Mouse (Mus musculus): ENCODE data around the gene Tmub2. TPM values are rescaled to one million over a fixed set of nuclear protein-coding genes. Genes with fewer than 3 reads are reported as not detected.

The Tmub2 gene
- polyA plus RNA-seq (2016; fragmentation: Nextera tagmentation; extraction: Ambion mirVana): 48.9 and 53.6 TPM in 2 replicates

- H3K36me3 ChIP-seq: peaks cover 25% of the 10 kb centered on the region
Measured at GRCm38 (mm10) chr11:102284501-102285094, at the start of gene Tmub2. TSS of gene Tmub2 (plus strand) at chr11:102284931.

GRCm38 (mm10) chr11:102236022-102236421, 48.7 kb upstream of the Tmub2 start:
- H3K4me2 ChIP-seq (replicated peaks): no peak overlapping the region
- no peaks in the 10 kb centered on the region for H3K27me3 ChIP-seq
- H3K4me1 ChIP-seq: no peaks in the 10 kb centered on the region
- no peaks in the 10 kb centered on the region for H3K9me3 ChIP-seq
- H3K36me3 ChIP-seq: no peaks in the 10 kb centered on the region
- ATAC-seq (ENCODE audit: insufficient number of reproducible peaks, insufficient read depth, low FRiP score, low TSS enrichment): no peak
- H3K27ac ChIP-seq: no peak overlapping the region
- H3K4me3 ChIP-seq: no peak overlapping the region
- no peak overlapping the region for H3K9ac ChIP-seq
- WGBS: 69% methylated on average over 2 of the region's 2 CpGs

More at GRCm38 (mm10) chr11:102284501-102285094, at the start of gene Tmub2:
- peak; percentile 72 for ATAC-seq (ENCODE audit: insufficient number of reproducible peaks, insufficient read depth, low FRiP score, low TSS enrichment)
- peaks cover 13% of the 10 kb centered on the region for H3K4me1 ChIP-seq
- peak within 1 kb of the TSS; percentile 47 for H3K27ac ChIP-seq
- H3K4me3 ChIP-seq: peak within 1 kb of the TSS; percentile 73
- peak within 1 kb of the TSS; percentile 76 for H3K9ac ChIP-seq
- no peaks in the 10 kb centered on the region for H3K27me3 ChIP-seq
- H3K9me3 ChIP-seq: no peaks in the 10 kb centered on the region
- under 1% methylated on average over 32 of the region's 32 CpGs for WGBS
- H3K4me2 ChIP-seq (replicated peaks): peak within 1 kb of the TSS; percentile 65

DNA sequence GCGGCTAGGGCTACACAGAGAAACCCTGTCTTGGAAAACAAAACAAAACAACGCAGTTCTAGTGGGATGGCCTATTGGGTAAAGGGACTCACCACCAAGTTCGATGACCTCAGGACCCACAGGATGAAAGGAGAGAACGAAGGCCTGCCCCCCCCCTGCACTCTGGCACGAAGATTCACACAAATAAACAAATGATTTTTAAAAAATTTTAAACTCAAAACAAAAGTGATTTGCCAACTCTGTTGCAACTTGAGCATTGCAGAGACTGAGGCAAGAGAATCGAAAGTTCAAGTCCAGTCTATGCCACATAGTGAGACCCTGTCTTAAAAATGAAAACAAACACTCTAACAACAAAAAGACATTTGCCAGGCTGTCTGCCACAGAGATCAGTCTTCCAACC, 44.1 kb upstream of the Tmub2 start:
- Histone ChIP-seq H3K9ac (no peak overlapping the region), H3K27me3 (no peaks in the 10 kb centered on the region), H3K36me3 (no peaks in the 10 kb centered on the region), H3K27ac (no peak overlapping the region), H3K4me2 (replicated peaks) (no peak overlapping the region), H3K4me3 (no peak overlapping the region), H3K9me3 (no peaks in the 10 kb centered on the region), H3K4me1 (0 out of 2 replicates have a peak, but pooled peaks cover 4% of the 10 kb centered on the region)
- WGBS: 84% methylated on average over 6 of the region's 6 CpGs
- ATAC-seq (ENCODE audit: insufficient number of reproducible peaks, insufficient read depth, low FRiP score, low TSS enrichment): no peak

DNA sequence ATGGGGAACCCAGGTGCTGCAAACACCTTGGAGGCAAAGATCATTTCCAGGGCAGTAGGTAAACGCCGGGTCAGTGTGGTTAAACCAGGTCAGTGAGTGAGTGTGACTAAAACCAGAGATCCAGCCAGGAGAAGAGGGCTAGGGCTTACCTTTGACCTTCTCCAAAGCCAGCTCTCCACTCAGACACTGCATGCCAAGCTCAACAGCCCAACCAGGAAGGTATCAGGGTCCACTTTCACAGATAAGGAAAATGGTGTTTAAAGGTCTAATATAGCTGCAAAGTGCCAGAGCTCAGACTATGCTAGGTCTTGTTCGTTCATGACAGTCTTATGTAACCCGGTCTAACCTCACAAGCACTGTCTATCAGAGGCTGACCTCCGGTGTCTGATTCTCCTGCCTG, 43.5 kb upstream of the Tmub2 start:
- no peak overlapping the region for H3K27ac ChIP-seq
- WGBS: 85% methylated on average over 5 of the region's 5 CpGs
- no peak overlapping the region for H3K9ac ChIP-seq
- no peak for ATAC-seq (ENCODE audit: insufficient number of reproducible peaks, insufficient read depth, low FRiP score, low TSS enrichment)
- no peaks in the 10 kb centered on the region for H3K9me3 ChIP-seq
- no peaks in the 10 kb centered on the region for H3K36me3 ChIP-seq
- no peaks in the 10 kb centered on the region for H3K27me3 ChIP-seq
- H3K4me1 ChIP-seq: 0 out of 2 replicates have a peak, but pooled peaks cover 4% of the 10 kb centered on the region
- no peak overlapping the region for H3K4me3 ChIP-seq
- H3K4me2 ChIP-seq (replicated peaks): no peak overlapping the region

- H3K4me2 ChIP-seq (replicated peaks): no peak overlapping the region
- H3K4me3 ChIP-seq: no peak overlapping the region
- WGBS: 50% methylated on average over 5 of the region's 5 CpGs
- no peak overlapping the region for H3K27ac ChIP-seq
- H3K4me1 ChIP-seq: 0 out of 2 replicates have a peak, but pooled peaks cover 4% of the 10 kb centered on the region
- ATAC-seq (ENCODE audit: insufficient number of reproducible peaks, insufficient read depth, low FRiP score, low TSS enrichment): no peak
- no peaks in the 10 kb centered on the region for H3K36me3 ChIP-seq
- no peaks in the 10 kb centered on the region for H3K9me3 ChIP-seq
- H3K27me3 ChIP-seq: no peaks in the 10 kb centered on the region
- H3K9ac ChIP-seq: no peak overlapping the region
Measured at GRCm38 (mm10) chr11:102241874-102242273, 42.9 kb upstream of the Tmub2 start.

GRCm38 (mm10) chr11:102244926-102245449, 39.7 kb upstream of the Tmub2 start:
- Histone ChIP-seq H3K4me2 (replicated peaks) (peak overlapping the region; percentile 71), H3K27me3 (no peaks in the 10 kb centered on the region), H3K9me3 (no peaks in the 10 kb centered on the region), H3K4me1 (peaks cover 14% of the 10 kb centered on the region), H3K9ac (peak overlapping the region; percentile 44), H3K4me3 (peak overlapping the region; percentile 31), H3K36me3 (no peaks in the 10 kb centered on the region), H3K27ac (peak overlapping the region; percentile 81)
- WGBS: 2% methylated on average over 32 of the region's 32 CpGs
- ATAC-seq (ENCODE audit: insufficient number of reproducible peaks, insufficient read depth, low FRiP score, low TSS enrichment): peak; percentile 76

DNA sequence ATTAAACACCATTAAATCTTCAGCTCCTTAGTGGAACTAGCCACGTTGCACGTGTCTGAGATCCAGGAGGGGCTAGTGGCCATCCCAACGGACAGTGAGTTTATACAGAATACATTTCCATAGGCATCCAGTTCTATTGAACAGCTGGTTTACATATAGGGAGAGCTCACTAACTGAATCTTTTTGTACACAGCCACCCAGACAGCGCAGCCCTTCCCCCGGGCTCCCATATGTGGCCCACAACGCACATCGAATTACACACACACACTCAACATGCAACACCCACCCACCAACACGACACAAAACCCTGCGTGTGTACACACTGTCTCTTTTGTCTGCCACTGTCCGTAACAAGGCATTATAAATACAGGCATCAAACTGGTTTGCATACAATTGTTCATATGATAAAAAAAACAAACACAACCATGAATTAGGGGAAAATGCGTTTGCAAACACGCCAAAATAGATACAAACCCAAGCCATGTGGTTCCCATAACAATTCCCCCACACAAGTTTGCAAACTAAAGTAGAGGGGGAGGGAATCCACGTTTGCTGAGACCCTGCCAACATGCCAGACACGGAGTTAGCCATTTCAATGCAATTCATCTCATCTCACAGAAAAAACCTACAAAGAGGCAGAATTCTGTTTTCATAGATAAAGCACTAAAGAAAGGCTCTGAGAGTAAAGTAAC, 39.0 kb upstream of the Tmub2 start:
- peak; percentile 57; the same call in 1 of the 2 replicates for ATAC-seq (ENCODE audit: insufficient number of reproducible peaks, insufficient read depth, low FRiP score, low TSS enrichment)
- H3K27ac ChIP-seq: peak overlapping the region; percentile 81
- H3K4me3 ChIP-seq: peak overlapping the region; percentile 31
- H3K4me1 ChIP-seq: peaks cover 14% of the 10 kb centered on the region
- peak overlapping the region; percentile 44 for H3K9ac ChIP-seq
- H3K27me3 ChIP-seq: no peaks in the 10 kb centered on the region
- WGBS: 32% methylated on average over 14 of the region's 14 CpGs
- H3K4me2 ChIP-seq (replicated peaks): peak overlapping the region; percentile 71
- H3K36me3 ChIP-seq: no peaks in the 10 kb centered on the region
- no peaks in the 10 kb centered on the region for H3K9me3 ChIP-seq

DNA sequence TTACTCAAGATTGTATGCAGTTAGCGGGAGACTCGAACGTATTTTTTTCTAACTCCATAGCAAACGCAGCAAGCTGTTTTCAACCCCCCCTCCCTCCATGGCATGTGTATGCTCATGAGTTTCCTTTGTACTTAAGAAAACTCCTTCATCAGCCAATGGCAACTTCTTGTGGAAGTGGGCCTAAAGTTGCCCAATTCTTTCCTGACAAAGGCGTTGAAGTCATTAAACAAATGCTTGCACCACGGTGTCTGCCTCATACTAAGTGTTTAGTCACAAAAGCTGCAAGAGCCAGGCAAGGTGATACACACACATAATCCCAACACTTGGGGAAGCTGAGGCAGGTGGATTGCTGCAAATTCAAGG, 38.5 kb upstream of the Tmub2 start:
- Histone ChIP-seq H3K4me1 (peaks cover 14% of the 10 kb centered on the region), H3K27ac (peak overlapping the region; percentile 81), H3K9ac (no peak overlapping the region), H3K4me3 (no peak overlapping the region), H3K4me2 (replicated peaks) (no peak overlapping the region), H3K9me3 (no peaks in the 10 kb centered on the region), H3K27me3 (no peaks in the 10 kb centered on the region), H3K36me3 (no peaks in the 10 kb centered on the region)
- no peak for ATAC-seq (ENCODE audit: insufficient number of reproducible peaks, insufficient read depth, low FRiP score, low TSS enrichment)
- WGBS: 78% methylated on average over 6 of the region's 6 CpGs

DNA sequence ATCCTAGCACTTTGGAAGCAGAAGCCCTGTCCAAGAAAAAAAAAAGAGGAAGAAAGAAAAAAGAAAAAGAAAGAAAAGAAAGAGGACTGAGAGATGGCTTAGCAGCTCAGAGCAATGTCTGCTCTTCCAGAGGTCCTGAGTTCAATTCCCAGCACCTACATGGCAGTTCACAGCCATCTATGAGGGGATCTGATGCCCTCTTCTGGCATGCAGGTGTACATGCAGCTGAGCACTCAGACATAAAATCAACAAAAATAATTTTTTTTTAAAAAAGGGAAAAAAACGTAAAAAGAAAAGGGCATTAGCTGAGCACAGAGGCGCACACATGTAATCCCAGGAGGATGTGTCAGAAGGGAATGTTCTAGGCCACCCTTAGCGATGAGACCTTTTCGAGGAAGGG, 37.9 kb upstream of the Tmub2 start:
- Histone ChIP-seq H3K9ac (no peak overlapping the region), H3K27ac (no peak overlapping the region), H3K27me3 (no peaks in the 10 kb centered on the region), H3K9me3 (no peaks in the 10 kb centered on the region), H3K4me2 (replicated peaks) (no peak overlapping the region), H3K4me1 (peaks cover 14% of the 10 kb centered on the region), H3K36me3 (no peaks in the 10 kb centered on the region), H3K4me3 (no peak overlapping the region)
- WGBS: 87% methylated on average over 4 of the region's 4 CpGs
- no peak for ATAC-seq (ENCODE audit: insufficient number of reproducible peaks, insufficient read depth, low FRiP score, low TSS enrichment)

DNA sequence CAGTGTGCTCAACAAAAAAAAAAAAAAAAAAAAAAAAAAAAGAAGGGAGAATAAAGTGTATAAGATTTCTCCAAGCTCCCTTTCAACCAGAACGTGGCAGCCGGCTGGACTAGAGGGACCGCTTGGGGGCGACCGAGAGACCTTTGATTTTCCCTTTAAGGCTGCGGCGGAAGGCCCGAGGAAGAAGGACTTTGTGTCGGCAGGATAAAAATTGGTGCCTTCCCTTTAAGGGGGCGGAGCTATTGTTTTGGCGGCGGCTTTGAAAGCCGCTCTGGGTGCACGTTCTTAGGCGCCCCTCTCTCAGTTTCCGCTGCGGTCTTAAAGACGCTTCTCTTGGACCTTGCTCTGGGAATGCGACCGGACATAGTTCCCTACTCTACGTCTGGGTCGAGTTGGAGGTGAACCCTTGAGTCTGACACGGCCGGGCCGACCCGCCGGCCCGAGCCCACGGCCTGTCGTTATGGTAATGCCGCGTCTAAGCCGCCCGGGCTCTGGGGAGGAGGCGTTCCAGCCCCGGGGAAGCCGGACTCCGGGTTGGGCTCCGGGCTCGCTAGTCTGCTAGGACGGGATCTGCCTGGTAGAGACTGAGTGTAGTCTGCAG, 36.0 kb upstream of the Tmub2 start, which contains the start of gene BC030867:
BC030867 (plus strand) TSS at position 253 of the 601 bp plus-strand sequence.
- H3K36me3 ChIP-seq: peaks cover 5% of the 10 kb centered on the region; the same call in 1 of the 2 replicates
- H3K27ac ChIP-seq: peak within 1 kb of the TSS; percentile 30; the same call in 1 of the 2 replicates
- H3K4me3 ChIP-seq: peak within 1 kb of the TSS; percentile 73
- H3K4me1 ChIP-seq: peaks cover 14% of the 10 kb centered on the region
- peak within 1 kb of the TSS; percentile 69 for H3K9ac ChIP-seq
- WGBS: under 1% methylated on average over 41 of the region's 41 CpGs
- no peaks in the 10 kb centered on the region for H3K27me3 ChIP-seq
- ATAC-seq (ENCODE audit: insufficient number of reproducible peaks, insufficient read depth, low FRiP score, low TSS enrichment): no peak
- no peaks in the 10 kb centered on the region for H3K9me3 ChIP-seq
- peak within 1 kb of the TSS; percentile 92 for H3K4me2 ChIP-seq (replicated peaks)

DNA sequence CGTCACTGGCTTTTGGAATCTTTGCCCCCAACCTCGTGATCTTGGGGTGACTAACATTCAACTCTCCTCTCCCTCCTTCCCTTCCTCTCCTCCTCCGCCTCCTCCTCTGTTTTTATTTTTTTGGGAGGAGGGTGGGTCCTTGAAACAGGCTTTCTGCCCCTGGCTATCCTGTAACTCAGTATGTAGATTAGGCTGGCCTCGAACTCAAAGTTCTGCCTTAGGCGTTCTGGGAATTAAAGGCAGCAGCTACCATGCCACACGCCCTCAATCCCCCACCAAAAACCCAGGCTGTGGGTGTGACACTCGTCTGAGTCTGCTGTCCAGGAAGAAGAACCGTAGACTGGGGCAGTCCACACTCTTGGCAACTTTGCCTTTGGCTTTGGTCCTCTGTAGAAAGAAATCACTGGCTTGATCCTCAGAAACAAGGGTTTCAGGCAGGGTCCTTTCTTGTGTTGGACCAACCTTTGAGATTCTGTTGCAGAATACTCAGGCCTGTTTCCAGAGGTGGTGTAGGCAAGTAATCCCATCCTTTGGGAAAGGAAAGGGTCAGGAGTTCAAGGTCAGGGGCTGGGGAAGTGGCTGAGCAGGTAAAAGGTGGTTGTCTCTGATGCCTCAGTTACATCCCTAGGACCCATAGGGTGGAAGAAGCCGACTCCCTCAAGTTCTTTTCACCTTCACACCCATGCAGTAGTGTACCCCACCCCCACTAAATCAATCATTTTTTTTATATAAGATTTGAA, 35.2 kb upstream of the Tmub2 start:
- Histone ChIP-seq H3K4me2 (replicated peaks) (peak overlapping the region; percentile 92), H3K27me3 (no peaks in the 10 kb centered on the region), H3K9me3 (no peaks in the 10 kb centered on the region), H3K36me3 (peaks cover 9% of the 10 kb centered on the region), H3K4me3 (peak overlapping the region; percentile 73), H3K4me1 (peaks cover 14% of the 10 kb centered on the region), H3K9ac (peak overlapping the region; percentile 69), H3K27ac (no peak overlapping the region)
- no peak for ATAC-seq (ENCODE audit: insufficient number of reproducible peaks, insufficient read depth, low FRiP score, low TSS enrichment)
- WGBS: 10% methylated on average over 9 of the region's 9 CpGs
